ENCODE assay signal across 17 mouse cellular contexts in genomic region chr3:18733540-18733939, GRCm38 (mm10).
"Had no signal": no experiment of that assay in that cellular context is flagged by ENCODE, and none has a peak within 500 bp of the region (broad histone marks: within the 10 kb centered on the region; RNA-seq: fewer than 3 reads in every experiment).

No protein-coding gene starts in this region.

- H3K4me2 ChIP-seq: limb, embryonic 13.5 days; liver, embryonic 12.5 days; liver, embryonic 15.5 days; lung, embryonic 15.5 days; midbrain, embryonic 13.5 days had no signal

- H3K27ac ChIP-seq: kidney, postnatal 0 days; limb, embryonic 10.5 days; limb, embryonic 13.5 days; liver, embryonic 12.5 days; liver, embryonic 15.5 days; lung, embryonic 15.5 days; midbrain, embryonic 10.5 days; midbrain, embryonic 13.5 days had no signal

- DNase-seq: kidney, postnatal 25 days; liver; lung, adult 18-20 months; lung, postnatal 10 days; lung, postnatal 36 days; thymus, adult 18-20 months; thymus, postnatal 36 days had no signal

- ATAC-seq: liver, embryonic 12.5 days; midbrain, embryonic 13.5 days; midbrain, embryonic 16.5 days had no signal

- H3K9me3 ChIP-seq: limb, embryonic 10.5 days; limb, embryonic 13.5 days; liver, embryonic 12.5 days; liver, embryonic 15.5 days; lung, embryonic 15.5 days; megakaryocyte, embryonic 14.5 days; midbrain, embryonic 10.5 days; midbrain, embryonic 13.5 days had no signal

- H3K4me1 ChIP-seq: limb, embryonic 10.5 days; limb, embryonic 13.5 days; liver, embryonic 12.5 days; liver, embryonic 15.5 days; lung, embryonic 15.5 days; megakaryocyte, embryonic 14.5 days; midbrain, embryonic 10.5 days; midbrain, embryonic 13.5 days had no signal

- H3K9ac ChIP-seq: limb, embryonic 13.5 days; liver, embryonic 12.5 days; liver, embryonic 15.5 days; lung, embryonic 15.5 days; midbrain, embryonic 13.5 days had no signal

- H3K27me3 ChIP-seq: limb, embryonic 13.5 days; liver, embryonic 12.5 days; liver, embryonic 15.5 days; lung, embryonic 15.5 days; megakaryocyte, embryonic 14.5 days; midbrain, embryonic 13.5 days had no signal

- H3K36me3 ChIP-seq: limb, embryonic 10.5 days; limb, embryonic 13.5 days; liver, embryonic 12.5 days; liver, embryonic 15.5 days; lung, embryonic 15.5 days; midbrain, embryonic 10.5 days; midbrain, embryonic 13.5 days had no signal

- H3K4me3 ChIP-seq: limb, embryonic 10.5 days; limb, embryonic 13.5 days; liver, embryonic 12.5 days; liver, embryonic 15.5 days; lung, embryonic 15.5 days; megakaryocyte, embryonic 14.5 days; midbrain, embryonic 10.5 days; midbrain, embryonic 13.5 days had no signal
